Mouse (Mus musculus): ENCODE measurements at regions not wholly inside any gene's neighbourhood (a gene's known extent, or its start where the extent isn't known, plus 50 kb on each side); places are given as distances from the start of the nearest gene placed in this dataset.

- peak; percentile 9 for DNase-seq
Measured at GRCm38 (mm10) chr2:66961808-66962519, 177.2 kb upstream of the Scn7a start.

- no peak for DNase-seq
Measured at GRCm38 (mm10) chr2:66941188-66941587, 156.5 kb upstream of the Scn7a start.

- no peak for DNase-seq
Measured at GRCm38 (mm10) chr2:66898032-66898431, 113.3 kb upstream of the Scn7a start.

GRCm38 (mm10) chr2:66867457-66868216, 82.9 kb upstream of the Scn7a start:
- no peak for DNase-seq

Data from cerebellum, adult 8-10 months (tissue).